Mouse (Mus musculus): Measurements from ENCODE around the gene Pam.

GRCm38 (mm10) chr1:98129561-98130347 is 34.3 kb upstream of the Pam start:
- TF ChIP-seq POLR2A (IDR thresholded peaks at IDR 0.05; ENCODE audit: borderline replicate concordance, low read depth, low read length) = no peak
- no peak for TF ChIP-seq CTCF (IDR thresholded peaks at IDR 0.05; ENCODE audit: low read depth, low read length)
